Mouse (Mus musculus) layer of hippocampus, postnatal 10 days (tissue): Measurements from ENCODE around the gene D930048N14Rik. TPM values are rescaled to one million over a fixed set of nuclear protein-coding genes. Genes with fewer than 3 reads are reported as not detected.
"Not testable (repeated sequence)": the region's sequence is repeated elsewhere in the genome, so short reads cannot be mapped to it uniquely, and the experiment has no call there.

Experiments
- DNase-seq, 2 experiments: peaks; one replicate each; pipeline ENCODE4 v3.0.0; 2021; ENCODE audit warnings: low spot score in 2 of 2
- total RNA-seq, 2 experiments: library from RNA; stranded (reverse); gene quantifications; 2 replicates each; pipeline ENCODE4 v1.2.3; 2021

Gene D930048N14Rik
- total RNA-seq, 2 experiments from 2014 or later = 0.98 to 1.3 TPM

DNA sequence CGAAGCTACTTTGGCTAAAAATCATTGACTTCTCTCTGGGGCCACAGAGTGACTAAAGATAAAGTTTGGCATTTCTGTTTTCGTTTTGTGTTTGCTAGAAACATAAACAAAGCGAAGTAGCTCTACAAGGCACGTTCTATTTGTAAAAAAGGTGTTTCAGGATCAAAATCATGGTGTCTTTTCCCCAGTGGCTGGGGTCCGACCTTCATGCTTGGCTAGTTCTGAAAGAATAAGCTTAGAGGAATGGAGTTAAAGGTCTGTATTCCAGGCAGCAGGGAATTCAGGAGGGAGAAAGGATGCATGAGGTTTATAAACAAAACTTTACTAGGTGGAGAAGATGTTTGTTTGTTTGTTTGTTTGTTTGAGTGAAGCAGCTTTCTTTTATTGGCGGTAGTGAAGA is 38.6 kb downstream of the D930048N14Rik start:
- DNase-seq = no peak

GRCm38 (mm10) chr11:51690597-51690996 is 39.8 kb downstream of the D930048N14Rik start:
- not testable (repeated sequence) for DNase-seq

GRCm38 (mm10) chr11:51694984-51695383 is 44.2 kb downstream of the D930048N14Rik start:
- DNase-seq = no peak

- no peak for DNase-seq
Measured at GRCm38 (mm10) chr11:51702831-51703230, 52.1 kb downstream of the D930048N14Rik start.

GRCm38 (mm10) chr11:51703379-51703998 is 52.7 kb downstream of the D930048N14Rik start:
- DNase-seq = peak in 1 of 2 experiments; percentile 15

GRCm38 (mm10) chr11:51706451-51706850 is 55.7 kb downstream of the D930048N14Rik start:
- DNase-seq = no peak

- no peak for DNase-seq
Measured at GRCm38 (mm10) chr11:51707080-51707479, 56.3 kb downstream of the D930048N14Rik start.

Other genes starting within 250 kb of the D930048N14Rik start
- 10 to 100 TPM in 1 of 2 experiments, 1 to 10 TPM in 1; 8.3 to 10.3 TPM for gene Phykpl, start 66.2 kb upstream of the D930048N14Rik start, total RNA-seq
- 100 to 1,000 TPM; 238 to 239 TPM for gene Hnrnpab, start 44.1 kb upstream of the D930048N14Rik start, total RNA-seq
- gene Nhp2, start 31.2 kb upstream of the D930048N14Rik start, total RNA-seq = 10 to 100 TPM; 56.9 to 60.4 TPM
- gene Rmnd5b, start 15.1 kb upstream of the D930048N14Rik start, total RNA-seq = 10 to 100 TPM; 54.8 to 55.1 TPM
- 10 to 100 TPM; 14.1 to 15.5 TPM for gene N4bp3, start 112 bp upstream of the D930048N14Rik start, total RNA-seq
- gene 0610009B22Rik, start 37.9 kb downstream of the D930048N14Rik start, total RNA-seq = 10 to 100 TPM; 29.1 to 31.9 TPM
- 10 to 100 TPM; 24.8 to 25.8 TPM for gene Sec24a, start 112.7 kb downstream of the D930048N14Rik start, total RNA-seq
- 10 to 100 TPM; 75.5 to 82.7 TPM for gene Sar1b, start 112.7 kb downstream of the D930048N14Rik start, total RNA-seq
- gene Jade2, start 206.7 kb downstream of the D930048N14Rik start, total RNA-seq = 1 to 10 TPM; 8.3 to 8.7 TPM